Mouse (Mus musculus) spleen, adult 18-20 months (tissue): ENCODE data around the gene Tor2a.

Source experiments
- DNase-seq, 2 experiments: peaks; one replicate each; pipeline ENCODE4 v3.0.0; 2022; ENCODE audit warnings: mixed read lengths in 2 of 2

The Tor2a gene

DNA sequence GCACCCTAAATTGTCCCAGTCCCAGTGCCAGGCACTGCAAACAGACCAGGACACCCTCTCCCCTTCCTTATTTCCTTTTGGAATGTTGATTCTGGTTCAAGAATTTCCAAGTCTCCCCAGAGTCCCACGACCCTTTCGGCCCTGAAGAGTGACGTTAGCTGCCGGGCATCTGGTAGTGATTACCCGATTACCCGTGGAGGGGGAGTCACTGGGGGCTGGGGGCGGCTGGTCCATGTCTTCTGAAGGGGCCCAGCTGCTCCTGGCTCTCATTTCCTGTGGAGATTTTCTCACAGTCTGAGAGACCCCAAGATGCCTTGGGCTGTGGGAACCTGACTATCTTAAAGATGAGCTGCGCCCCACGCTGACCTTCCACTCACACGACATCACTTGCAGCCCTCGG lies 26.2 kb upstream of the Tor2a start:
- no peak for DNase-seq

DNA sequence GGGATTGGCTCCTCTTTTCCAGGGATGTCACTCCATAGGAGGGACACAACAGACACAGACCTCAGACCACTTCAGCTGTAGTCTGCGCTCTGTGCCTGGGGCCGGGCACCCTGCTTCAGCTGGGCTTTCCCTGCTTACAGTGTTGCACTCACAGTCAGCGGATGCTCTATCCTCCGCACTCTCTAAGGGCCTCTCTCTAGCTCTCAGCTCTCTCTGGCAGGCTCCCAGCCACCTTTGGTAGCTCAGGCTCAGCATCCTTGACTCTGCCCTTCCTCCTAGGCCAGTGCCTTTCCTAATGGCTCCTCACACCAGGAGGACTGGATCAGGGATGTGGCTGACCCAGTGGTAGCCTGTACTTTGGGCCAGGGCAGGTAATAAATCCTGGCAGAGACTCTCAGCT lies 25.1 kb upstream of the Tor2a start:
- no peak for DNase-seq

DNA sequence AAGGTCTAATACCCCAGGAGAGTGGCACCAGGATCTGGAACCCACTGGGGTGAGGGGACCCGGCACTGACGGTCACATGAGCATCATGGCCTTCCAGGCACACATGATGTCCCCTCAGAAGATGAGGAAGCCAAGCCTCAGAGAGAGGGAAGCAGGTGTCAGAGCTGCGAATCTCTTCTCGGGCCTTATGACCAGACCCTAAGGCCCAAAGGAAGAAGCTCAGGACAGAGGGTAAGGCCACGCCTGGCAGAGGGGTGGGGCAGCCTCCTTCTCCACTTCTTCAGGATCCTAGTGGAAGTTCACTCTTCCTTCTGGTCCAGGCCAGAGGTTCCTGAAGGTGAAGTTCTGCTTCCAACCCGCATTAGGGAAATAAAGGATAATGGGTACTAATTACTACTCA lies 24.3 kb upstream of the Tor2a start:
- DNase-seq: no peak

DNA sequence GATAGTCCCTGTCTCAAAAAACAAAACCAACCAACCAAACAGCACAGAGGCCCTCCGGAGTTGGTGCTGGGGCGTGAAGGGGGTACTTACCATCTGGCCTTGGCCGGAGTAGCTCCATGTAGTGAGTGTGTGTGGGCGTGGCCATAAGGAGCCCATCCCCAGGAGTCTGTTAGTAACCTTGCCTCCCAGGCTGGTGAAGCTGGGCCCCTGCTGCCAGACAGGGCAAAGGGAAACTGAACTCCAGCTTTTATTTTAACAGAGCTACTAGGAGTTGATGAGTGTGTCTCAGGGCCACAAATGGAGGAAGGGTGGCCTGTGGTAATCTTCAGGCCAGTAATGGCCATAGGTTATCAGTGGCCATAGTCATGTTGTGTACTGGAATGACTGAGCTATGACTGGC lies 22.6 kb upstream of the Tor2a start:
- no peak for DNase-seq

DNA sequence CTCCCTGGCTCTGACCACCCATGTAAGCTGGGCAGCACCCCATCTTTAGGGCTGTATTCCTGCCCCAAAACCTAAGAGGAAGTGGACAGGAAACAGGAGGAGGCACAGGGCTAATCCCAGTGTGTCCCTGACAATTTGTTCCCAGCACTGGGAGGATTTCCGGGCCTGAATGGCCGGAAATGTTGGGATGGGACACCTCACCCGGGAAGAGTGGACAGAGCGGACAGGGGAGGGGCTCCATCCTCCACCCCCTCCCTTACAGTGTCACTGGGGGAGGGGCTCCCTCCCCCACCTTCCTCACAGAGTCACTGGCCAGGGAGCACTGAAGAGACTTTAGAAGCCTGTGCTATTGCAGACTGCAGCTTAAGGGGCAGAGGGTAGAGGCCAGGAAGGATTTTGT lies 22.1 kb upstream of the Tor2a start:
- DNase-seq: no peak

DNA sequence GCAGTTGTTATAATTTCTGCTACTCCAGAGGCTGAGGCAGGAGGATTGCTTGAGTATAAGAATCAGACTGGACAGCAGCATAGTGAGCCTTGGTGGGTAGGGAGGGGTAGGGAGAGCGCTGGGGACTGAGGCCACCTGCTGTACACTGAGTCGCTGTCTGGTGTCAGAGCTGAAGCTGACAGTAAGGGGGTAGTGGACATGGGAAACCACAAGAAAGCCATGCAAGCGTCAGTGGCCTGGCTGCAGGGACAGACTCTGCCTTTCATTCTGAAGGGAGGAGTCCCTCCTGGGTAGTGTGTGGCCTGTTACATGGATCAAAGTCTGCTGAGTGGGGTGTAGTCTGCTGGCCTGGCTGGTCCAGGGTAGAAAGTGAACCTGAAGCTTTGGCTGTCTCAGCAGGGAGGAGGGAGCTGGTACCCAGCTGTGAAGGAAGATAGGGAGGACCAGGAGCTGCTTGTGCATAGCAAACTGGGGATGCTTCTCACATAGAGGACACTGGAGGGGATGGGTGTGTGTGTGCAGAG lies 20.7 kb upstream of the Tor2a start:
- DNase-seq: no peak

DNA sequence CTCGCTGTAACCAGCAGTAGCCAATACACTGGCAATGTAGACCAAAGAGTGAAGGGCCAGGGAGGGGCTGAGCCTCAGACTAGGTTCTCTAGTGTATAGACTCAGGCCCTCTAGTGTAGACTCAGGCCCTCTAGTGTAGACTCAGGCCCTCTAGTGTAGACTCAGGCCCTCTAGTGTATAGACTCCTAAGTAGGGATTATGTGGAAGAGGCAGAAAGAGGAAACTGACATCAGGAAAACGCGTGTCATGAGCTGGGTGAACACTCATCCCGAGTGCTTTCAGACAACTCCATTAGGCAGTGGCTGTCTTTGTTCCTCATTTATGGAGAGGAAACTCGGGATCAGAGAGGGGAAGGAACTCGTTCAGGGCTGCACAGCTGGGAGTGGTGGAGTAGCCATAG lies 20.0 kb upstream of the Tor2a start:
- DNase-seq: no peak

DNA sequence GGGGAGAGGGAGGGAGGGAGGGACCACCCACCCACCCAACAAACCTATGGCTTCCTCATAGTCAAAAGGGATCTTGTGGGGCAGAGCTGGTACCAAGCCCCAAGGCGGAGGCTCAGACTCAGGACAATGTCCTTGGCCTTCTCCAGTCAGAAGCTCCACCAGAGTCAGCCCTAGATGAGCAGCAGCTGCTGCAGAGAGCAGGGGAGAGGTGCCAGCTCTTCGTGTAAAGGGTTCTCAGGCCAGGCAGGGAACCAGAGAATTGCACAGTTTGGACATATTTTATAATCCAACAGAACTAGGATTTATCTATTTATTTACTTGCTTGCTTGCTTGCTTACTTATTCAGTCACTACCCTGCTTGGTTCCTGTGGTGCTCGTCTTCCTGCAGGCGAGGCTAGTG lies 17.7 kb upstream of the Tor2a start:
- no peak for DNase-seq

DNA sequence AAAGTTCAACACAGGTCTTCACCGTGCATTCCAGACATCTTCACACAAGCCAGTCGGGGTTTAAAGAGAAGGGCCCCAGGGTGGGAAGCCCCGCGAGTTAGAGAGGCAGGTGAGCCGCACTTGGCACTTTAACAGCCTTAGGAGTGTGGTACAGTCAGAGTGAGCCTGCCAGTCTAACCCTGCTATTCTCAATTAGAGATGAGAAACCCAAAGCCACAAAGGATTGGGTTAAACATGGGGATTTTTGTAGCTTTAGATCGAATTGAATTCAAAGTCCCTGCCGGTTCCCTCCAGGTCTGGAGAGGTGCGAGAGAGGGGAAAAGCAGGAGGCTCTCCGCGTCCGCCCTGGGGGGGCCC lies 16.1 kb upstream of the Tor2a start, which contains the start of gene 6330409D20Rik:
Gene 6330409D20Rik, minus strand, starts transcription at position 101 of the 357 bp plus-strand sequence.
- DNase-seq: no peak

DNA sequence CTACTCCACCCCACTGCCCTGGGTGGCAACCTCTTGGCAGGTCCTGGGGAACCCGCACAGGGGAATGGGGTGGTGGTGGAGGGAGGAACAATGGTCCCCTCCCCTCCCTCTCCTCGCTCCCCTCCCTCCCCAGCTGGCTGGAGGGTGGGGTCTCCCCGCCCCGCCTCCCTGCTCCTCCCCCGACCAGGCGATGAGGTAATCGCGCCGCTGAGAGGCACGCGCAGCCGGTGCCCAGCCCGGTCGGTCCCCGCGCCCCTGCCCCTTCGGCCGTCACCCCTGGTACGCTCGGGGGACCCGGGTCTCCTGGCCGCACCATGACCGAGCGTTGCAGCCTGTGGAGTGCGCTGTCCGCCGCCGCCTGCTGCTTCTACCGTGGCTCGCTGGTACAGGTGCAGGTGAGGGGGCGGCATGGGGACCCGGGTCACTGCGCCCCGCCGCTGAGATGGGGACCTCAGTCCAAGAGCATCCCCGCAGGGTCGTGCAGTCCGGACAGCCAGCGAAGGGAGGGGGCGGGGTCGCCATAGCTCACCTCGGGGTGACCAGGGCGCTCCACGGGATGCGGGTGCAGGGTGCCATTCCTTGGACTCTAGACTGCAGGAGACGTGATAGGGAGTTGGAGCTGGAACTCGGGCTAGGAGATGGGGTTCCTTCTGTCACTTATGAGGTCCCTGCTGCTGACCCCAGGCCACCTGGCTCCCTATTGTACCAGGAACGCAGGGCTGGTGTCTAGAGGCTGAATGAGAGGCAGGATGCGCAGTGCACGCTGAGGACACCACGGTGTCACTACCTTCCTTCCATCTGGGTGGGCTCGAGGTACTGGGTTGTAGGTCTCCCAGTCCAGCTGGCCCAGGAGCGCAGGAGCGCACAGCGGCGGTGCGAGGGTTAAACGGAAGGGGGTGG lies 15.5 kb upstream of the Tor2a start:
- no peak for DNase-seq

DNA sequence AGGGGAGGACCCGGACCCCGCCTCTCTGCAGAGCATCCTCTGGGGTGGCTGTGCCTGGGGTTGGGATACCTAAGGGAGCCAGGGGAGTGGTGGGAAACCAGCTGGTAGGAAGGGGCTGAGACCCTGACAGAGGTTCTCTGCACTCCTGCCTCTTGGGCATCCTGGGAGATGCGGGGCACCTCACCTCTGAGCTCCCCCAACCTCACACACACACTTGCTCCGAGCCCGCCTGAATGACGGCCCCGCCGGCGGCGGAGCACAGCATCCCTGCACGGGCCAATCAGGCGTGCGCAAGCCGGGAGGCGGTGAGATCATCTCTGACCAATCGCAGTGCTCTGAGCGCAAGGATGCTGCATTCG lies 14.9 kb upstream of the Tor2a start:
- no peak for DNase-seq

DNA sequence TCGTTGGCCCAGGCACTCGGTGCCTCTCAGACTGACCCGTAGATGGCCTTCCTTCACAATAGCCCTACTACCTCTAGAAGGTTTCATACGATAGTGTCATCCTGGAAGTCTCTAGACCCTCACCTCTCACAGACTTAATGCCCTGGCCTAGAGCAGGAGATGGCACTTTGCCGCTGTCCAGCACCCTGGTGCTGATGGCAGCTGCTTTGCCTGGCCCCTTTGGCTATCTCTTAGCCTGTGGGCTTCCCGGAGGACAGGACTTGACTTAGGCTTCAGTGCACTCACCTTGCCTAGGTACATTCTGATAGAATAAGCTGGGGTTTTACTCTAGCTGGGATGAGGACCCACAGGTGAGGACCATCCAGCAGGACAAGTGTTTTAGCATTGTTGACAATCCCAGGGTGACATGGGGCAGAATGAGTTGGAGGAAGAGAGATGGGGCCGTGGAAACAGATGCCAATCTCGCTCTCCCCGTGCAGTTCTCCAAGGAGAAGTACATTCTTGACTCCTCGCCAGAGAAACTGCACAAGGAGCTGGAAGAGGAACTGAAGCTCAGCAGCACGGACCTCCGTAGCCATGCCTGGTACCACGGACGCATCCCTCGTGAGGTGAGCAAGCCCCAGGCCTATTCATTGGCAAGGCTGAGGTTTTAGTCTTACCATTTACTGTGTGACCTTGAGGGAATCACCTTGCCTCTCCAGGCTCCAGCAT lies 12.6 kb upstream of the Tor2a start:
- no peak for DNase-seq

DNA sequence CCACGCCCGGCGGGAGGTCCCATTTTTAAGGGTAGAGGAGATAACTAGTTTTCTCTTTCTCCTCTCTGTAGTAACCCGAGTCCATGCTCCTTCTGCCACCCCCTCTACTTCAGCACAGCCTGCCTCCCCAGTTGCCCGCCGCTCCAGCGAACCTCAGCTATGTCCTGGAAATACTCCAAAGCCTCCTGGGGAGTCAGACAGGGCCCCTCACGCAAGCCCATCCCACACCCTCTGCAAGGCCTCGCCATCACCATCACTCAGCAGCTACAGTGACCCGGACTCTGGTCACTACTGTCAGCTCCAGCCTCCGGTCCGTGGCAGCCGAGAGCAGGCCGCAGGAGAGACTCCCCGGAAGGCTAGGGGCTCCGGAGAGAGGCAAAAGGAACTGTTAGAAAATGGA lies 8.0 kb upstream of the Tor2a start:
- no peak for DNase-seq

DNA sequence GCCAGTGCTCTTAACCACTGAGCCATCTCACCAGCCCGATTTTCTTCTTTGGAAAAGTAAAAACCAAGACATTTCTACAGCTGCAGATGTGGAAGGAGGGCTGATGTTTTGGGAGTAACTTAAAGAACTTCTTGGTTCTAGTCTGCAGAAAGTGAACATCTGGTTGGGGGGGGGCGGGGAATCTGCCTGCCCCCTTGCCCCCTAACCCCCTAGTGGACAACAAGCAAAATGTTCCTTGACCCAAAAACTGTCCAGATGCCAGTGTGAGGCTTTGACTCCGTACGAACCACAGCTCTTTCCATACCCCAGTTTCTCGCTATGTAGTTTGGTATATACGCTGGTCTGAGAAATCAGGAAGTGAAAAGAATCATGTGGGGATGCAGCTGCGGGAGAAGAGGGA lies 6.8 kb upstream of the Tor2a start:
- DNase-seq: no peak

DNA sequence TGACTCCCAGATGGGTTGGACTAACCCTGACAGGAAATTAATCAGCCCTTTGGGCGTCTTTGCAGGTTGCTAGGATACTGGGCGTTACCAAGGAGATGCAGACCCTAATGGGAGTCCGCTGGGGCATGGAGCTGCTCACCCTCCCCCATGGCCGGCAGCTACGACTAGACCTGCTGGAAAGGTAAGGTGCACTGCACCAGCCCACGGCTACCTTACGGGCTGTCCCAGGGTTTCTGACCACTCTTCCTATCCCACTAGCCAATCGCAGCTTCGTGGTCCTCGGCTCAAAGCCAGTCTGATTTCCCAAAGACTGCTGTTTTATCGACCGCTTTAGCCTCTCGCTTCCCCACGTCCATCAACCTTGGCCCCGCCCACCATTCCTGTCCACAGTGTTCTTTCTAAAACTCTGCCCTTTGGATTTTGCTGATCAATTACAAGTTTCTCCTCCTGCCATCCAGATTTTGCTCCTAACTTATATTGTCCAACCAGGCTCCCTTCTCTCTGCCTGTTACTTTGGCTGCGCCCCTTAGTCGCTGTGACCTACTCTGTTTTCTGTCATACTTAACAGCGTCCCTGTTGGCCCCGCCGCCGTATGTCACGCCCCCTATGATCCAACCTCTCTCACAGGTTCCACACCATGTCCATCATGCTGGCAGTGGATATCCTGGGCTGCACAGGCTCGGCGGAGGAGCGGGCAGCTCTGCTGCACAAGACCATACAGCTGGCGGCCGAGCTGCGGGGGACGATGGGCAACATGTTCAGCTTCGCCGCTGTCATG lies 6.0 kb upstream of the Tor2a start:
- DNase-seq: no peak

DNA sequence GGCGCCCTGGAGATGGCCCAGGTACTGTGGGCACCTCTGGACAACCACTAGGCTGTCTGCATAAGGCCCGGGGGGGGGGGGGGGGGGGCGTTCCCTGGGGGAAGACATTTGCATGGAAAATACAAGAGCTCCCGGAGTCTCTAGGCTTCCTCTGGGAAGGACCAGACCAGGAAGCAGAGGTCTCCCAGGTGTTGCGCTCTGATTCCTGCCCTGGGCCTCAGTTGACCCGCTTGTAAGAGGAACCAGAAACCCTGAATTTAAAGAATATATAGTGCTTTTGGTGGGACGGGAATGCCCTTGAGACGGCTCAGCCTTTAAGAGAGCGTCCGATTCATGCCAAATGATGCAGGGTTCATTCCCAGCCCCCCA lies 5.4 kb upstream of the Tor2a start:
- DNase-seq: no peak

DNA sequence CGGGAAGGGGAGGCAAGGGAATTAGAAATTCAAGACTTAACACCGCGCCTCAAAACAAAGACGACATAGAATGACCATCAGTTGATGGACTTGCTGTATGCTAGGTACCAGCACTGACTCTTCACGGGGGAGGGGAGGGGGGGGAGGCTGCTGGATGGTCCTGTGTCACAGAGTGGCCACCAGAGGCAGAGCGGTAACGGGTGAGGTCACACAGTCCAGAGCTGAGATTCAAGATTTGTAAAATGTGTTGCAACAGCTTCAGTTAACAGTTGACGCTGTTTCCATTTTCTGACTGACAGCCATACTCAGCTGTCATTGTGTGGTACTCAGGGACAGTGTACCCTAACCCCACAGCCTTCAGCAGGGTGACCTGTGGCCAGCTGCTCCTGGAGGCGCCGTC lies 4.9 kb upstream of the Tor2a start:
- DNase-seq: no peak

DNA sequence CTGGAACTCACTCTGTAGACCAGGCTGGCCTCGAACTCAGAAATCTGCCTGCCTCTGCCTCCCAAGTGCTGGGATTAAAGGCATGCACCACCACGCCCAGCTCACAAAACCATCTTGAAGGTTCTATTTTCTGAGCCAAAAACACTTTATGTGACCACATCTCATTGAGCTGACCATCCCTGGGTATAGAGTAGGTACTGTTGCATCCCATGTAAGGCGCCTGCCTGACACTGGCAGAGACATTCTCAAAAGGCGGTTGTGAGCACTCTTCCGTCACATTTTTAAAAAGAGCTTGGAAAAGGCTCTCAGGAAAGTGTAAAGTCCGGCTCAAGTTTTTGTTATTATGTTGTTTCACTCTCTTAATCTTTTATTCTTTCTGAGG lies 369 bp upstream of the Tor2a start:
- DNase-seq: no peak

DNA sequence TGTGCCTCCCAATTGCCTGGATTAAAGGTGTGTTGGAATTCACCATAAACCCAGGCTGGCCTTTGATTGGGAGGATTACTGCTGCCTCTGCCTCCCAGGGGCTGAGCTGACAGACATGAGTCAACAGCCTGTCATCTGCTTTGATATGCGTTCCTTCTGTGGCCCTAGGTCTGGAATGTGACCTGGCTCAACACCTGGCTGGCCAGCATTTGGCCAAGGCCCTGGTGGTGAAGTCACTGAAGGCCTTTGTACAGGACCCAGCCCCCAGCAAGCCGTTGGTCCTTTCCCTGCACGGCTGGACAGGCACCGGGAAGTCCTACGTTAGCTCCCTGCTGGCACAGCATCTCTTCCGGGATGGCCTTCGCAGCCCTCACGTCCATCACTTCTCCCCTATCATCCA lies 1.5 kb downstream of the Tor2a start:
- DNase-seq: no peak

DNA sequence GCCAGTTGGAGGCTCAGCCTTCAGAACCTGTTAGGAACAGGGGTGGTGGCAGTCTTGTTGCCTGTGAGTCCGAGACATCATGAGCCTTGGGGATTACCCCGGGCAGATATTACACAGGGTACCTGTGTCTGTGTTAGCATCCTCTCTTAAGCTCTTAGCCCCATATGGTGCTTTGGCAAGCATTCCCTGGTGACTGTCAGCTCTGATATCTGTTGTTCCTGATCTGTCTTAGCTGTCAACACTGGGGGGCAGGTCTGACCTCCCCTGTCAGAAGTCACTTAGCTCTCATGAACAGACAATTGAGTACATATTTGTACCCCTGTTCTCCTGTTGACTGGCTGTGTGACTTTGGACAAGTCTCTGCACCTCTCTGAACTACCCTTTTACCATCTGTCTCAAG lies 2.0 kb downstream of the Tor2a start:
- DNase-seq: no peak

DNA sequence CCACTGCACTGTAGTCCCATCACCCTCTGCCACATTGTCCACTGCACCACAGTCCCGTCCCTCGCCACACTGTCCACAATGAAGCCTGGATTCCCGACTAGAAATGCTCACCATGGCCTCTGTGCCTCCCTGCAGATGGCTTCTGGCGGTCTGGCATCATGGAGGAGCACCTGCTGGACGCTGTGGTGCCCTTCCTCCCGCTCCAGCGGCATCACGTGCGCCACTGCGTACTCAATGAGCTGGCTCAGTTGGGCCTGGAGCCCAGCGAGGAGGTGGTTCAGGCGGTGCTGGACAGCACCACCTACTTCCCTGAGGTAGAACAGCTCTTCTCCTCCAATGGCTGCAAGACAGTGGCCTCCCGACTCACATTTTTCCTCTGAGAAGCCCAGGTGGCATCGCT lies 4.3 kb downstream of the Tor2a start:
- no peak for DNase-seq

DNA sequence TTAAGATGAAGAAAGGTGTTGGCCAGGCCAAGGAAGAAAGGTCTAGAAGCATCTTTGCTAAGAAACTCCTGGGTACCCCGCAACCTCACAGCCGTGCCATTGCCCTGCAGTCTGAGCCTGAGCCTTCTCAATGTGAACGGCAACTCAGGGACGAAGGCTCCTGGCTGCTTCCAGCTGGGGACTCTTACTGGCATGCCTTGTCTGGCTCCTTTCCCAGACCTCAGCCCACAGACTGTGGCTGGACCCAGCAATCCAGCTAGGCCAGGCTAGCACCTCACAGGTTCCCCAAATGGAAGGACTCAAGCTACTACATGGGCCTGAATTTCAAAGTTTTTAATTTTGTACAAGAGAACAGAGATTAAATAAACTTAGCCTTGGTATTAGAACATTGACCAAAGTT lies 4.8 kb downstream of the Tor2a start:
- DNase-seq: no peak

DNA sequence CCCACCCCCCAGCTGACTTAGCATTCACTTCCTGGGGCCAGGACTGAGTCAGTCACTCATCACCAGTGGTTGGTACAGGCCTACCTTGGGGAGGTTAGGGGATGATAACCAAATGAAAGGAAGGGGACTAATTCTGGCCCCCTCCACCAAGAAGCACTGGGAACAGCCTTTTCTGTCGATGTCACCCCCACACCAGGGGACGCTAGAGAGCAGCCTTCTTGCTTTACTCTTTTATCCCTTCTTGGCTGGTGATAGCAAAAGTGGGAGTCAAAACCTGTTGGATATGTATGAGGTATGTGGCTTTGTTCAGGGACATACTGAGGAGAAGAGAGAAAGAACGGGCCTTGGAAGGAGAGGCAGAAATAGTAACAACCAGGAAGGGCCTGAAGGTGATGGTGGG lies 6.3 kb downstream of the Tor2a start:
- no peak for DNase-seq

DNA sequence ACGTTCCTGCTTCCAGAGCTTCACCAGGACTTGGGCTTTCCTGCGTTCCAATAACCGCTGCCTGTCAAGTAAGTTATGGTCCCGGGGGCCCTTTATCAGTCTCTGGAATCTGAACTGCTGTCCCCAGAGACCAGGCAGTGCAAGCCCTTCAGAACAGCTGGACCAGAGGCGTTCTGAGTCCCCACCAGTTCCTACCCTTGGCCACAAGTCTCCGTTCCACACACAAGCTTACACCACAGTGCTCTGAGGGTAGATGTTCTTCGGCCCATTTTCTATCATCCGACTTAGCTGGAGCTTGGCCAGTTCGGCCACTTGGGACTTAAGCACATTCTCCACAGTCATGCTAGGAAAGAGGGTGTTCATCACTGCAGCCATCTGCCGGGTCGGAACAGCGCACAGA lies 10.2 kb downstream of the Tor2a start:
- DNase-seq: no peak
